Mouse (Mus musculus): Measurements from ENCODE around the gene Mum1l1.
"Not testable (repeated sequence)": the region's sequence is repeated elsewhere in the genome, so short reads cannot be mapped to it uniquely, and the experiment has no call there.

Mum1l1 gene

DNA sequence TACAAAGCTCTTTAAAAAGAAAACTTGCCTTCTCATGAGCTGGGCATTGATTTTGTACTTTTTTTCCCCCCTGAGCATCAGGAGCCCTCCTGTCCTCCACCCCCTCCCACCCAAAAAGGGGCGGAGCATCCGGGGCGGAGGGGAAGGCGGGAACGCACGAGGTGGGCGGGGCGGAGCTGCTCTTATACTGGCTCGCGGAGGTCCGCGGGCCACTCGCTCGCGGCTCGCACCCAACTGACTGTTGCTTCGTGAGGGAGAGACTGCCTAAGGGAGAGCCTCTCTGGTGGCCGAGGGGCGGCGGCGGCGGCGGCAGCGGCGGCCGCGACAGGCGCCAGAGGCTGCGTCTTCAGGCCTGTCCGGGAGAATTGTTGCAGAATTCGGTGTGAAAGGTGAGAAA, at the start of gene Mum1l1:
TSS of gene Mum1l1 (plus strand) at position 214 of the 397 bp plus-strand sequence.
- peak; percentile 68 to 77 for DNase-seq (ENCODE audit: low spot score in 2 of 2)

DNA sequence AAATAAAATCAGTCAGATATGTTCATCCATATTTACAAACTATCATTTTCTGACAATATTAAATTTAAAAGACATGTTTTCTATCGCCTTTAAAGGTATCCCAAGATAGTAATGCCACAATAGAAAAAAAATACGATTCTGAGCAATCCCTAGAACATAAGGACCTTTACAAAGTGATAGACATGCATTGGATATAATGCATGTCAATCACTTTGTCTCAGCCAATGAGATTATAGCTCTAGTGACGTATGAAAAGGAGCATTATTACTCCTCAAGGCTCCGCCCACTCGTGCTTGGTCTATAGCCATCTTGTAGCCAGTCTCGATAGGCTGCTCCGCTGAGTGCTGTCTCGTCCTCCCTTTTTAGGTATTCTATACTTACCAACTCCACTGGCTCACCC, 30.9 kb upstream of the Mum1l1 start, which contains the start of gene 4933428M09Rik:
TSS of gene 4933428M09Rik (plus strand) at position 301 of the 400 bp plus-strand sequence.
- no peak for DNase-seq (ENCODE audit: low spot score in 2 of 2)

DNA sequence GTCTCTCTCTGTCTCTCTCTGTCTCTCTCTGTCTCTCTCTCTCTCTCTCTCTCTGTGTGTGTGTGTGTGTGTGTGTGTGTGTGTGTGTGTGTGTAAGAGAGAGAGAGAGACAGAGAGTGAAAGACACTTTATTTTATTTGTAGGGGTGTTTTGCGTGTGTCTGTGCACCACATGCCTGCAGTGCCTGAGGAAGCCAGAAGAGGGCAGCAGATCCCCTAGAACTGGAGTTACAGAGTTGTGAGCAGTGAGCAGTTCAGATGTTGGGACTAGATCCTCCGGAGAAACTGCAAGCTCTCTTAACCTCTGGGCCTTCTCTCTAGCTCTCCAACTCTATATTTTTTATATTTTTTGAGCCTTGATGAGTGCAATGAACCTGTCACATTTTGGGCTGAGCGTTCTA, 18.3 kb upstream of the Mum1l1 start:
- not testable (repeated sequence) for DNase-seq (ENCODE audit: low spot score in 2 of 2)

DNA sequence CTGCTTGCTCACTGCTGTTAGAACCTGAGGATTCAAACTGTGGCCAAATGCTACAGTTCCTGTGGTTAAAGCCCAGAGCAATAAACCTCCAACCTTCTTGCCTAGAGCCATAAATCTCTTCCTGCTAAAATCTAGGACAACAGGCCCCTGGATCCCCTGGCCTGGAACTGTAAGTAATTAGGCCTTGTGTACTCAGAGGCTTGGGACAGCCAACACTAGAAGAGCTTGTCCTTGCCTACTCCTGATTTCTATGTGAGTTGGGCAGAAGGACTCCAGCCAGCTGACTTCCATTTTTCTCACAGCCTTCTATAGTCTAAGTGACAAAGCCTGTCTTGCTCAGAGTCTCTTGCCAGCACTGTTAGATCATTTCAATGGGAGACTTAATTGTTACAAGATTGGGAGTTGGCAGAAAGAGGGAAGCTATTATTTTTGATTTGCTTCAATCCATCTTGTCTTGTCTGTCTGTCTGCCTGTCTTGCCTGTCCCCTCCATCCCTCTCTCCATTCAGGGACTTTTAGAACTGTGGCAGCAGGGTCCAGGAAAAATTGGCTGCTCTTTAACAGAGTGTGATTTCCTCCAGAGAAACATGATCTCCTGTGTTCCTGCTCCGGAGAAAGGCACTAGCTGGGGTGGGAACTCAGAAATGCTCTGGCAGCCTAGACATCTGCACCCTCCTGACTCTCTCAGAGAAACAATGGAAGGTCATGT, 15.1 kb upstream of the Mum1l1 start:
- DNase-seq (ENCODE audit: low spot score in 2 of 2), result no peak

DNA sequence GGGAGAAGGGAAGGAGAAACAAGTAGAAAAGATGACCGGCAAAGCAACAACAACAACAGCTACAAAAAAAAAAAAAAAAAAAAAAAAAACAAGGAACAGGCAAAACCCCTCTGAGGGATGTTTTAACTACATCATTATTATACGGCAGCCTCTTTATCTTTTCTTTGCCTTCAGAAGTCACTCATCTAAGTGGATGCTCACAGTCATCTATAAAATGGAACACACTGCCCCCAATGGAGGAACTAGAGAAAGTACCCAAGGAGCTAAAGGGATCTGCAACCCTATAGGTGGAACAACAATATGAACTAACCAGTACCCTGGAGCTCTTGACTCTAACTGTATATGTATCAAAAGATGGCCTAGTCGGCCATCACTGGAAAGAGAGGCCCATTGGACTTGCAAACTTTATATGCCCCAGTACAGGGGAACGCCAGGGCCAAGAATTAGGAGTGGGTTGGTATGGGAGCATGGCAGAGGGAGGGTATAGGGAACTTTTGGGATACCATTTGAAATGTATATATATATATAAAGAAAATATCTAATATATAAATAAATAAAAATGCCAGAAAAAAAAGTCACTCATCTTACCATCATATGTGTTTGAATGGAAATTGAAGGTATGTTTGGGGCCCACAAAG, 532 bp upstream of the Mum1l1 start:
- not testable (repeated sequence) for DNase-seq (ENCODE audit: low spot score in 2 of 2)

DNA sequence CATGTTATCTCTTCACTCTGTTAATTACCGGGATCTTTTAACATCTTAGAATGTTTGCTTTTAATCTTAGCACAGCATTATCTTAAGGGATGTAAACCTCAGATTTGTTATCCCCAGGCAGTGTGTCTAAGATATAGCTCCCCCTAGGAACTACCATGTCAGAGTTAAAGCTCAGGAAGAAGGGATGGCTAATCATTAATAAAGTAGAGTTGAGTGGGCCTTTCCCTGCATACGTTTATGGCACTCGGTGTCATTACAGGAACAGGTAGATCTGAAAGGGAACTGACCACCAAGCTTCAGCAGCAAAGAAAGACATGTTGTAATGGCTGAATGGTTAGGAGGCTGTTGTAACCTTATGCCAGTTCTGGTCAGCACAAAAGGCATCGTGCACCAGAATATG, 4.9 kb downstream of the Mum1l1 start:
- no peak for DNase-seq (ENCODE audit: low spot score in 2 of 2)

DNA sequence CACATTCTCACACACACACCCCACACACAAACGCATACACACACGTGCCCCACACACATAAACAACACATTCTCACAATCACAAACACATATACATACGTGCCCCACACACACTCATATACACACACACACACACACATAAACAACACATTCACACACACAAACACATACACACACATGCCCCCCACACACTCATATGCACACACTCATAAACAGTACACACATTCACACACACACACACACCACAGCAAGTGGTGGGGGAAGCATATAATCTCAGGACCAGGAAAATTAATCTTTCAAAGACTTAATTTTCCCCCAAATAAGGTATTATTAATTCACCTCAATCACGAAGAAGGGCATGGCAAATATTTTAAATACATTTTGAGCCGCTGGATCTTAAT, 6.6 kb downstream of the Mum1l1 start:
- no peak for DNase-seq (ENCODE audit: low spot score in 2 of 2)

DNA sequence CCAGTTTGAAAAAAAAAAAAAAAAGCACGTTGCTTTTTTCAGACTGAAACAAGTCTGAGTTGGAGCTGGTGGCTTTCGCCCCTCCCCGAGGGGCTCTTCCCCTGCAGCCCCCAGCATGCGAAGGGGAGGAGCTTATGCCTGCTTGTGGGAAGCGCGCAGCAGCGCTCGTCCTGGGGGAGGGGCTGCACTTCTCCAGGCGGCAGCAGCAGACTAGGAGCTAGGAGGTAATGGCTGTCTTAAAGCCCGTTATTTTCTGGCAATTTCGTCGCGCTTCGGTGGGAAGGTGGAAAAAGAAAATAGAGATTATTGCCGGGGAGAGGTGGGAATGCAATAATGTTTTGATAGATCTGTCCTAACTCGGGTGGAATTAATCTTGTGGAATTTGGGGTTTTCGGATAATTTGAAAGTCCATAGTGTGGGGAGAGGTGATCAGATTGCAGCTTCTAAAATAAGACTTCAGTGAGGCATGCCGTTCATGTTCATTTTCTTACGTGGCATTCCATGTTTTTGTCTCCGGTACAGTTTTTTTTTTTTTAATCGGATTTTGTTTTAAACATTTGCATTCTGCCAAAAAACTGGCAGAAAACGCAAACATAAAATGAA, 7.2 kb downstream of the Mum1l1 start:
- DNase-seq (ENCODE audit: low spot score in 2 of 2), result peak; percentile 40 to 61

DNA sequence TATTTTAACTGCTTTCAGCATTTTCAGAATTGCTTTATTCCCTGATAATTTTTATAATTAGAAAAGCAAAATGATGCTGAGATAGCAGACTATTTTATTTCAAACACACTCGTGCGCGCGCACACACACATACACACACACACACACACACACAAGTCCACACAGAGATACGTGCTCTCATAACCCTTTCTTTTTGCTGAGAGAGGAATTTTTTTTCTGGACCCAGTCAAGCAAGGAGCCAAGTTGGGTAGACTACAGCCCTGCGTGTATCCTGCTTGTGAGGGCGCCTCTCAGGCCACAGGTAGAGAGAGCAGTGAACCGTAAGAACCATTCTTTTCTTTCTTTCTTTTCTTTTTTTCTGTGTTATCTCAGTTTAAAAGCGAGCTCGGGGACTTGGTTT, 7.9 kb downstream of the Mum1l1 start:
- no peak for DNase-seq (ENCODE audit: low spot score in 2 of 2)

DNA sequence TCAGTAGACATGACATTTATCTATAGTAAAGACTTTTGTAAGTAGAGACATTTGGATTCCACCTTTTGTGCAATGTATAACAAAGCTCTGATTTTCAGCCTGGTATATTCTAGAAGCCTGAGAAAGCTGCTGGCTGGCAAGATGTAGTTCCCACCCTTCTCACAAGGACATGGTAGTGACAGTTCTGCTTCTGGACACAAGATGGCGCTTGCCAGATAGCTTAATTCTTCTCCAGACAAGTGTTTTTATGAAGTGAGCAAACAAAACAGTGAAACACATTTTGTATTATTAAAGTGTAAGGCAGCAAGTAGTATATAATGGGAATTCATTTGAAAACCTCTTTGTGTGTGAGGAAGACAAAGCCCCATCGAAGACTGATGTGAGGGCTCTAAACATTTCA, 9.2 kb downstream of the Mum1l1 start:
- no peak for DNase-seq (ENCODE audit: low spot score in 2 of 2)

DNA sequence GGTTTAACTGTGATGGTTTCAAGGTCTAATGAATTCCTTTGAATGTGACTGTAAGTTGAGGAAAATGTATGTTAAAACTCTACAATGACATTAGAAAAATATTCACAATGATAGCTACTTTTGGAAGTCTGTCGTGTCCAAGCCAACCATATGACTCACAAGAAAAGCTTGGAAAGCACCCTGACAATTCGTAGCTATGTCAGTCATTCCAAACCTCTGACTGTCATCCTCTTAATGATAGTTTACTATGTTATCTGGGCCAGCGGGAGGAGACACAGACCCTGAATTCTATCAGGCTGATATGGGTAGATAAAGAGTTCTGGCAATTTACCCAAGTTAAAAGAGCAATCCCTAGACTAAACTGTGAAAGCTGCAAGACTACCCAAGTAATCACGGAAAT, 11.0 kb downstream of the Mum1l1 start:
- no peak for DNase-seq (ENCODE audit: low spot score in 2 of 2)

DNA sequence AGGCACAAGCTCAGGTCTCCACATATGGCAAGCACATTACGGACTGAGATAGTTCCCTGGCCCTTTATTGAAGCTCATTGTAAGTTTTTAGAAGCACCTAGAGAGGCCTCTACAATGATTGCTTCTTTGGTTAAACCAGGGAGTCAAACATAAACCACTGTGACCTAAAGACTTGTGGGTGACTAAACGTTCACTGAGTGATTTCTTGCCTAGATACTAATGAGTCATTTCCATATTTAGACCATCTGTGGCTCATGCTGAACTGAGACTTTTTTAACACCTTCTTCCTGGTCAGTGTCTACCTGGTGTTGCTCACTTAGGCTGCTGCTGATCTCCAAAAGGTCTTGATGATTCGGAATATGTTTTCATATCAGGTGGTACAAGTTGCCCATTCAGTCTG, 12.1 kb downstream of the Mum1l1 start:
- DNase-seq (ENCODE audit: low spot score in 2 of 2), result no peak

DNA sequence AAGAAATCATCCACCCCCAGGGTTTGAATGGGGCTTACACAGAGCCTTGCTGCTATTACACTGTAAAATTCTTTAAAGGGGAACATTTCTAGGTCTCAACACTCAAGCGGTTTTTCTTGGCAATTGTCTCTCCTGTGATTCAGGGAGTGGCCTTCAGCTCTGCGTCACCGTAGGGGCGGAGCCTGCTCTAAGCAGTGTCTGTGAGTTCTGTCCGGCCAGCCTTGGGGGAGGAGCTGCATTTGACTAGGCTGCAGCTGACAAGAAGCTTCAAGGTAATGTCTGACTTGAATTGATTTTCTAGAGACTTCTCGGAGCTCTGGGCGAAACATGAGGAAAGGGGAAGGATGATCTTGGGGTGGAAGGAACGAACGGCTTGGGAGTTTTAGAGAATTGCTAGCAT, 21.3 kb downstream of the Mum1l1 start:
- peak; percentile 19 to 69 for DNase-seq (ENCODE audit: low spot score in 2 of 2)

DNA sequence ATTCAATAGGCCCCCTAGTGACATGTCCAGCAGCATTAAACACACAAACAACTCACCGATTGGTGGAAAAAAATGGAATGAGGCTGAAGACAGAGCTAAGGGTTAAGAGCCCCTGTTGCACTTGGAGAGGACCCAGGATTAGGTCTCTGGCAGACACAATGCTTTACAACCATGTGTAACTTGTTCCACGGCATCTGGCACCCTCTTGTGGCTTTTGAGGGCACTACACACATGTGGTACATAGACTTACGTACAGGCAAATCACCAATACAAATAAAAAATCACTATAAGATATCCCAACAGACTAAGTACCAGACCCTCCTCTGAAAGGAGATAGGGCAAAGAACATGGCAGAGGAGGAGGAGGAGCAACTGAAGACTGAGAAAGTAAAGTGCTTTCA, 37.5 kb downstream of the Mum1l1 start:
- no peak for DNase-seq (ENCODE audit: low spot score in 2 of 2)

DNA sequence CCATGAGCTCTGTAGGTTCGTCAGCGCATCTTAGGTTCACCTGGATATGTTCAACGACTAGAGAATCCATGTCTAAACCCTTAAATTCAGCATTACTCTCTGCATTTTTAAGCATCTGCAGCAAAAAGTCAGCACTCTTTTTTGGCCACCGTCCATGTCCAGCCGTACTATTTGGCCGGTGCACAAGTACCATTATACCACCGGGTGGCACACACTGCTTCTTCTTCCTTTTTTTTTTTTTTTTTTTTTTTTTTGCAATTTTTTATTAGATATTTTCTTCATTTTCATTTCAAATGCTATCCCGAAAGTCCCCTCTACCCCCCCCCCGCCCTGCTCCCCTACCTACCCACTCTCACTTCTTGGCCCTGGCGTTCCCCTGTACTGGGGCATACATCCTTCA, 47.2 kb downstream of the Mum1l1 start:
- no peak for DNase-seq (ENCODE audit: low spot score in 2 of 2)

DNA sequence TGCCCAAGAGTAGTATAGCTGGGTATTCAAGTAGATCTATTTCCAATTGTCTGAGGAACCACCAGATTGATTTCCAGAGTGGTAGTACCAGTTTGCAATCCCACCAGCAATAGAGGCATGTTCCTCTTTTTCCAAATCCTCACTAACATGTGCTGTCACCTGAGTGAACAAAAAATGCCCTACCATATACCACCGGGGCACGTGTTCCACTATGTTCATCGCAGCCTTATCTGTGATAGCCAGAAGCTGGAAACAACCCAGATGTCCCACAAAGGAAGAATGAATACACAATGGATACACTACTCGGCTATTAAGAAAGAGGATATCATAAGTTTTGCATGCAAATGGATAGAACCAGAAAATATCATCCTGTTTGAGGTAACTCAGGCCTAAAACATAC, 72.1 kb downstream of the Mum1l1 start:
- no peak for DNase-seq (ENCODE audit: low spot score in 2 of 2)
